Mouse (Mus musculus) heart, adult 2 months (tissue): ENCODE results near the gene Rgl2.

Source experiments
- CTCF ChIP-seq: fragments of 200-600 bp; IDR thresholded peaks from 2 replicates; pipeline ENCODE4 v1.8.1; 2022; ENCODE audit warnings: antibody characterized with exemption, mild to moderate bottlenecking, moderate library complexity
- POLR2A ChIP-seq: fragments of 200-500 bp; IDR thresholded peaks from 2 replicates; pipeline ENCODE4 v1.6.1; 2011; ENCODE audit warnings: mild to moderate bottlenecking, low read depth, low read length, control low read depth; ENCODE audit not compliant: insufficient read depth

GRCm38 (mm10) chr17:33943454-33943853 lies 14.1 kb downstream of the Rgl2 start:
- TF ChIP-seq CTCF = no peak
- no peak for TF ChIP-seq POLR2A
